Mouse (Mus musculus) spleen, postnatal 0 days (tissue): Measurements from ENCODE around the gene Olfr1016. TPM values are rescaled to one million over a fixed set of nuclear protein-coding genes. Genes with fewer than 3 reads are reported as not detected.

ENCODE experiments used
- polyA plus RNA-seq: library from polyadenylated mRNA; unstranded; fragments of >200 nt; fragmentation: Nextera tagmentation; extraction: Ambion mirVana; gene quantifications from 2 replicates; pipeline ENCODE4 v1.2.1, GENCODE M21; 2015

Olfr1016 gene
- not detected in 2 replicates for polyA plus RNA-seq

DNA sequence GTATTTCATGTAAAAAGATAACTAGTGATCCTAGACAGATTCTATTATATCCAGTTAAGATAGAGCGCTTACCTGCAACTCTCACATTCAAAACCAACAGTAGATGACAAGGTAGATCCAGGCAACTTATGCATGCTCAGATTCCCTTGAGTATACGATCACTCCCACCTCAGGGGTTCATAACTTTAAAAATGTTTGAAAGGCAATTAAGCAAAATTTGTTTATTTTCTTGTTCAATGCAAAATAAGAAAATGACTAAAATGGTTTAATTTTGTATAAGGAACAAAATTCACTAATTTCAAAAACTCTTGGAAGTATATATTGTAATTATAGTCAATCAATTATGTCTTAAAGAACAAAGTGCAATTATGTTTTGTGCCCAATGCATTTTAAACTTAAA, at the start of gene Olfr1016:
Gene Olfr1016 (minus strand): TSS at position 101 of the 400 bp plus-strand sequence.

DNA sequence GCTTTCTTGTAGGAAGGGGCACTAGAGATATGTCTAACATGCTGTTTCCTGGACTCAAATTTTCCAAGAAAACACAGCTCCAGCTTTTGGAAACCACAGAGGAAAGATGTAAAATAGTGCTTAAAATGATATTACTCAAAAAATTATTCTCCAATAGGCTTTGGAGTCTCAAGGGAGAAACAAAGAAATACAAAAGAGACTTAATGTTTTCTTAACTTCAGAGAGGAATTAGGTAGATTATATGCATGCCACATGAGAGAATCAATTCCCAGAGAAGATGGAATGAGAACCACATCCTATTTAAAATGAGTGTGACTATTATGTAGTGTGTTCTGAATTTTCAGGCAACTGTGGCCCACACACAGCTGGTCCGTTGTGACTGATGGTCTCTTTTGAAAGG, 44.4 kb upstream of the Olfr1016 start, which contains the start of gene Olfr1020:
Gene Olfr1020 (plus strand): TSS at position 301 of the 400 bp plus-strand sequence.

GRCm38 (mm10) chr2:85845383-85845782, 43.0 kb upstream of the Olfr1016 start, which contains the start of gene Olfr1019:
Olfr1019 (minus strand) TSS chr2:85845483.

GRCm38 (mm10) chr2:85818179-85818578, 15.8 kb upstream of the Olfr1016 start, which contains the start of gene Olfr1018:
Olfr1018 (plus strand) TSS chr2:85818479.

DNA sequence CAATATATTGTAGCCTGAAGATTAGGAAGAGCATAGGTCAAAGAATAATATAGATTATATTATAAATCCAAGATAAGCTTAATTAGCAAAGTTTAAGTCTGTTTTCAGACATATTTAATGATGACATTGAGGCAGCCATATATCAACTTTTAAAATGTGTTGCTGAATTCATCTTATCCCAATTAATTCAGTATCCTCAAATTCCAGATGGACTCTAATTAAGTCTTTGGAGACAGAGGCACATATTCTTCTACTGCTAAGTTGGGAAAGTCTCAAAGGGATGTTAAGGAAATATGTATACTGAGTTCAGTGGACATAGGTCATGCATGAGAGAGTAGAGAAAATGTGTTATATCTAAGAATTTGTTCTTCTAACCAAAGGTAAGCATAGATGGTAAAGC, 20.6 kb downstream of the Olfr1016 start, which contains the start of gene Olfr1015:
Gene Olfr1015 (plus strand): TSS at position 301 of the 400 bp plus-strand sequence.

DNA sequence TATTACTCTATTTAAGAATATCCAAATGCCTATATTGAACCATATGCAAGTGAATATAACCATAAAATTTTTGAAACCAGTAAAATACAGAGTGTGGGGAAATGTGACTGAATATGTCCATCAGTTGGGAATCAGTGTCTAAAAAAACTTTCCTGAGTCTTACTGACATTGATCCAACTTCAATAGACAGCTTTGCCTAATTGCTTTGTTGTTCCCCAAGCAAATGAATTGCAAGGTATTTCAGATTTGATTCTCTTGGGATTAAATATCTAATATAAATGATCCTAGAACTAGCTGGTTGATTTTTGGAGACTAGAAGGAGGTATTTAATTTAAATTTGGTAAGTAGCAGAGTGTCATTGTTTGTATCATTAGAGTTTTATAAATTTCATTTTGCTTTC, 29.9 kb downstream of the Olfr1016 start, which contains the start of gene Olfr1014:
Gene Olfr1014 (plus strand): TSS at position 301 of the 400 bp plus-strand sequence.

GRCm38 (mm10) chr2:85766798-85767197, 35.5 kb downstream of the Olfr1016 start, which contains the start of gene Olfr1013:
Olfr1013 (plus strand) TSS chr2:85767098.

GRCm38 (mm10) chr2:85762666-85763065, 39.7 kb downstream of the Olfr1016 start, which contains the start of gene Olfr1012:
Olfr1012 (minus strand) TSS chr2:85762766.

Other genes with a start within 250 kb of the Olfr1016 start
- not detected in 2 replicates for gene Olfr996, start 223.3 kb downstream of the Olfr1016 start, polyA plus RNA-seq
- gene Olfr998, start 213.6 kb downstream of the Olfr1016 start, polyA plus RNA-seq = not detected in 2 replicates
- not detected in 2 replicates for gene Olfr1000, start 190.6 kb downstream of the Olfr1016 start, polyA plus RNA-seq
- gene Olfr1002, start 151.8 kb downstream of the Olfr1016 start, polyA plus RNA-seq = not detected in 2 replicates
- gene Olfr154, start 138.1 kb downstream of the Olfr1016 start, polyA plus RNA-seq = not detected in 2 replicates
- not detected in 2 replicates for gene Olfr1006, start 123.8 kb downstream of the Olfr1016 start, polyA plus RNA-seq
- gene Olfr1008, start 113.1 kb downstream of the Olfr1016 start, polyA plus RNA-seq = not detected in 2 replicates
- gene Olfr1009, start 87.1 kb downstream of the Olfr1016 start, polyA plus RNA-seq = not detected in 2 replicates
- not detected in 2 replicates for gene Olfr1012, start 39.8 kb downstream of the Olfr1016 start, polyA plus RNA-seq
- not detected in 2 replicates for gene Olfr1013, start 35.4 kb downstream of the Olfr1016 start, polyA plus RNA-seq
- not detected in 2 replicates for gene Olfr1014, start 29.8 kb downstream of the Olfr1016 start, polyA plus RNA-seq
- not detected in 2 replicates for gene Olfr1015, start 20.5 kb downstream of the Olfr1016 start, polyA plus RNA-seq
- not detected in 2 replicates for gene Olfr1018, start 15.9 kb upstream of the Olfr1016 start, polyA plus RNA-seq
- not detected in 2 replicates for gene Olfr1019, start 42.9 kb upstream of the Olfr1016 start, polyA plus RNA-seq
- not detected in 2 replicates for gene Olfr1020, start 44.5 kb upstream of the Olfr1016 start, polyA plus RNA-seq
- not detected in 2 replicates for gene Olfr1022, start 66.0 kb upstream of the Olfr1016 start, polyA plus RNA-seq
- gene Olfr1023, start 83.1 kb upstream of the Olfr1016 start, polyA plus RNA-seq = not detected in 2 replicates
- gene Olfr1024, start 102.5 kb upstream of the Olfr1016 start, polyA plus RNA-seq = not detected in 2 replicates
- not detected in 2 replicates for gene Olfr1025-ps1, start 112.6 kb upstream of the Olfr1016 start, polyA plus RNA-seq
- not detected in 2 replicates for gene Olfr1026, start 119.0 kb upstream of the Olfr1016 start, polyA plus RNA-seq
- not detected in 2 replicates for gene Olfr1028, start 147.9 kb upstream of the Olfr1016 start, polyA plus RNA-seq
- gene Olfr1029, start 171.4 kb upstream of the Olfr1016 start, polyA plus RNA-seq = not detected in 2 replicates
- not detected in 2 replicates for gene Olfr1030, start 176.7 kb upstream of the Olfr1016 start, polyA plus RNA-seq
- not detected in 2 replicates for gene Olfr1031, start 187.8 kb upstream of the Olfr1016 start, polyA plus RNA-seq
- not detected in 2 replicates for gene Olfr1032, start 203.0 kb upstream of the Olfr1016 start, polyA plus RNA-seq
- gene Olfr1033, start 218.1 kb upstream of the Olfr1016 start, polyA plus RNA-seq = 5.2 and 5.3 TPM in 2 replicates
- 0.05 and 0.07 TPM in 2 replicates for gene Olfr1034, start 243.3 kb upstream of the Olfr1016 start, polyA plus RNA-seq